Mouse (Mus musculus): ENCODE measurements around the gene Serpinh1.
"Not testable (repeated sequence)": the region's sequence is repeated elsewhere in the genome, so short reads cannot be mapped to it uniquely, and the experiment has no call there.

The Serpinh1 gene

DNA sequence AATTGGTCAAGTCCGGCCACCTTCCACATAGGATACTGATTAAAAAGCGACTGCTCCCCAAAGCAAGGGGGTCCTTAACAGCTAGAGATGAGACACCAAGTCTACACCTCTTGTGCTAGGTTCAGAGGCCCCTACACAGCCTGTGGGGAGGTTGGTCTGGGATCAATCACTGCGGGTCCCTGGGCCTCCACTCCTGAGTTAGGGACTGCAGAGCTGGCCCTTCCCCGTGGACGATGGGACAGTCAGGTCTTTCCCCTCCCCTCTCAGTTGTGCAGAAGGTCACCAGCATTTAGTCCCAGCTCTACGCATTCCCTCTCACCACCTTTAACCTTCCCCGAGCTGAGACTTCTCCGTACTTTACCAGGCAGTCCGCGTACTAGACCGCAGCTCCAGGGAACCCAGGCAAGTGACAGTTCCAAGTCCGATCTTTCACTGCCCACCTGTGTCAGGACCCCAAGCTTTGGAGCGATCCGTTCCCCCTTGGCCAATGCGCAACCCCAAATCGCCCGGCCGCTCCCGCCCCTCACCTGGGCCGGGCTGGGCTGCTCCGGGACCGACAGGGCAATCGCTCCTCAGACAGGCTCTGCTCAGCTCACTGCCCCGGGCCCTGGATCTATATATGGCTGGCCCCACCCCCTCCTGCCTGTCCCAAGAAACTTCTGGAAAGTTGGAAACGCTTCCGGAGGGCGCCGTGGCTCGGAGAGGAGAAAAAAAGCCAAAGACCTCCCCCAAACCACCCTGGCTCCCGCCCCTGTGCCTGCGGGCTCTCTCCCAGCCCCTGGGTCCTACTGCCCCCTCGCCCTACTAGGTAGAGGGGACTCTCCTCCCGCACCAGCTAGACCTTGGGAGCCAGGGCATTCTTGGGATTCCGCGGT, at the start of gene Serpinh1:
Gene Serpinh1 (minus strand): TSS at position 714 of the 875 bp plus-strand sequence.
- peak; percentile 87 to 92 for DNase-seq

DNA sequence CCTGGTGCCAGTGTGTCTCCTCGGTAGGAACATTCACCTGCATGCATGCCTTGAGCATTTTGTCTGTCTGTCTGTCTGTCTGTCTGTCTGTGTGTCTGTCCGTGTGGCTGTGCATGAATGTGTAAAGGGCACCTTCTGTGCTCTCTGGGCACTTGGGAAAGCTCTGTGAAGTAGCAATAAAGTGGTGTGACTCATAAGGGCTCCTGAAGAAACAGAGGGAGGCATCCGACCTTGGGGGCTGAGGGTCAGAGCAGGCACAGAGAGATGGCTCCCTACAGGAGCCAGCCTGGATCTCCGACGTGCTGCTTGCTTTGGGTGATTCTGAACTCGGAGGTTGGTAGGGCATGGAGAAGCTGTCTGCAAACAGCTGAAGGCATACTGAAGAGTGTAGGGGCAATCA, 49.4 kb upstream of the Serpinh1 start:
- DNase-seq, result no peak

DNA sequence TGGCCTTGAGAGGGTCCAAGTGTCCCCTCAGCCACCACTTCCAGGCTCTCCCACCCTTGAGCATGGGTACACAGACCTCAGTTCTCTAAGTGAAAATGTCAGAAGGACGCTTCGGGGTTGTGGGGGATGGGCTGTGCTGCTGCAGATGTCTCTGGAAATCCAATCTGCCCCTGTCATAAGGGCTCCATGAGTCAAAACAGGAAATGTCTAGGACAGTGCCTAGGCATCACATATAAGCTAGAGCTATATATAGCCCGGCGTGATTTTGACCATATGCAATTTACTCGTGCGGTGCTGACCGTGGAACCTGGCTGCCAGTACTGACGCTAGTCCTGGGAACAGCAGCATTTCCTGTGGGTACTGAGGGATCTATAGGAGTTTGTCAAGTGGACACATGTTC, 48.3 kb upstream of the Serpinh1 start:
- DNase-seq, result no peak

DNA sequence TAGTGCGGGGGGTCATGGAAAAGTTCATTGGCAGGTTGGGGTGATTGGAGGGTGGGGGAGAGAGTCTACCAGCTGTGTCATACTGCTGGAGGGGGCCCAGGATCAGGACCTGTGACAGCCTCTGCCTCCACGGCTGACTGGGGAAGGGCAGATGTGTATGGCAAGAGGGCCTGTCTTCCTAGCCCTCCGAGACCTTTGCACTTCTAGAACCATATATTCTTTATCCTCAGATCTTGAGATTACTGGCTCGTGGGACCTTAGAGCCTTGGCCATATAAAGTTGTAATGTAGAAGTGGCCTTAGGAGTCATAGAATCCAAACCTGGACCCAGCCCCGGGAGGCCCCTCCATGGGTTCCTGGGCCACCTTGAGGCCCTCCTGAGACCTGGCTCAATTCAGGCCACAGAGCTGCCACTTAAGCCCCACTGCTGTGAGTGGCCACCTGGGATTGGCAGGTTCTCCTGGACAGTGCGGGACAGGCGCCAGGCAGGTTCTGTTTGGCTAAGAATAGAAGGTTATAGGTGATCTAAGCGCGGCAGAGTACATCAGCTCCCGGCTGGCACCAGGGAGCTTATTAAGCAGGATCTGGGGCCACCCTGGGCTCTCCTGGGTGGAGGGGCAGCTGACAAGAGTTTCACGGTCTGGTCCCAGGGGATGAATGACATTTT, 44.1 kb upstream of the Serpinh1 start:
- no peak for DNase-seq

DNA sequence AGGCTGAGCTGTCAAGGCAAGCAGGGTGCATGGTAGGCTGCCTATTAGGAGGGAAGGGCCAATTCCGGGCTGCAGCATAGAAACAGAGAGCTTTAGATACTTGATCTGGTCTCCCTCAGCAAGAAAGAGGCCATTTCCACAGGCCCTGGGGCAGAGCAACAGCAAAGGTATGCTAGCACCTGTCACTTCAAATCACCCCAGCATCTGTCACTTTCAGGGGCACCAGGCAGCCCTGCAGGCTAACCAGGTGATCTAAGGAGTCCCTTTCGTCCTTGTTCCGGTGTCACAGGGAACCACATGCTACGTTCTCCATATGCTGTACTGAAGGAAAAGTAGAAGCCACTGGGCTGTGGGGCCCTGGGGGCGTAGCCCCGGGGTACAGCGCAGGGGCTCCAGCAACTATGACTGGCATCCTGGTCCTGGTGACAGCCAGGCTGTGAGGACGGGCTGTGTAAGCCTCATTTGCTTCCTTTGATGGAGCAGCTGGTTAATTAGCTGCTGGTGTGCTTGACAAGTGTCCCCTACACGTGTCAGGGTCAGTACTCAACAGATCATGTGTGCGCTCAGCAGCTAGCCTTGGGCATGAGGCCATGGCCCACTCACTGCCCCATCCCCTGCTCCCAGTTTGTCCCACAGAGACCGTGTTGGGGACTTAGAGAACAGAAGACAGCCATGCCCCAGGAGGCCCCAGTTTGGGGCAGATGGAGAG, 43.0 kb upstream of the Serpinh1 start:
- DNase-seq, result no peak

DNA sequence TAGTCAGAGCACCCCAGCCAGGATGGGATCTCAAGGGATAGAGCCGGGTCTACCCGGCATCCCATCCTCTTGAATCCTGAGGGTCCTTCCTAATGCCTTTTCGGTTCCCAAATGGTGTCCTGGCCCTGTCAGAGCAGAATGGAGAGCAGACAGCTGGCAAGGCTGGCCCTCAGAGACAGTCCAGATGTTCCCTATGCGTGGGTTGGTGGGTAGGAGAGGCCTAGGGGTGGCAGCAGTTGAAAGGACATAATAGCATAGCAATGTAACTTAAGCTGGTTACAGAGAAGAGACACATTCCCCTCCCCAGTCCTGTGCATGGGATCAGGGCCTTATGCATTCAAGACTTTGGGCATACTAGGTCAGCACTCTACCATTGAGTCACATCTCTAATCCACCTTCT, 42.3 kb upstream of the Serpinh1 start:
- no peak for DNase-seq

DNA sequence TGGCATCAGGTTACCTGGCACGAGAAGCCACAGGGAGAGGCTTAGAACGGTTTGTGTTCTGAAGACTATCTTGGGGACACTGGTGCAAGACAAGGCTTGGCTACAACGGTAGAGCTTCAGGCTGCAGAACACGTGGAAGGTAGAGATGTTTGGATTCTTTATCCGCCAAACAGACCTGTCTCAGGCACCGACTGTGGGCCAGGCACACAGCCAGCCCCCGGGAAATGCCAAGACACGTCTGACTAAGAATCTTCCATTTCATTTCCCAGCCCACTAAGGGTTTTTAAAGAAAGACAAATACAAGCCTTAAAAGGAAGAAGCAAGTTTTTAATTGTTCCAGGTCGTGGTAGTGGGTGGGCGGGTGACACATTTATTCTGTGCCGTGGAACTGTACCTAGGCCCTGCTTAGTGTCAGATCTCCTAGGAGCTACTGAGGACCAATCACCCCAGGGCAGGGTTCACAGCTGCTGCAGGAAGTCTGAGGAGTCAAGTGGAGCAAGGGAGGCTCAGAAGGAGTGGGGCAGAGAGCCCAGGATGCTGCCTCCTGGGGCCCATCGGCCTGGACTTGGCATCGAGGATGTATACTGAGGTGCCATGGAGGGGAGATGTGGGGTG, 40.8 kb upstream of the Serpinh1 start:
- no peak for DNase-seq

DNA sequence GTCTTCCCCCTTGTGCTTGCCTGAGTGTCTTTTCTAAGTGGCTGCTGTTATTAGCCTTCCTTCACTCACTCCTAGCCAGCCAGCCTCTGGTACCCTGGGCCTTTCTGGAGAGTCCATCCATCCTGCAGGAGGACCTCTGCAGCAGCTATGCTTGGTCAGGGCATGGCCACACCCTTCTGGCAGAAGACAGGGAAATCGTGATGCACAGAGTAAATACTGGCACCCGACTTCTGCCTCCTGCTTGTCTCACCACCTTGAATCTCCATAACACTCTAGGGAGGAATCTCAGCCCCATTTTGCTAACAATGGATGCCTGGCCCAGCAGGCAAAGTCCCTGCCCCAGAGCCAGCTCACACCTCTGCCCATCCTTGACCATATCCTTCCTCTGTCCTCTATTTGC, 39.7 kb upstream of the Serpinh1 start:
- no peak for DNase-seq

DNA sequence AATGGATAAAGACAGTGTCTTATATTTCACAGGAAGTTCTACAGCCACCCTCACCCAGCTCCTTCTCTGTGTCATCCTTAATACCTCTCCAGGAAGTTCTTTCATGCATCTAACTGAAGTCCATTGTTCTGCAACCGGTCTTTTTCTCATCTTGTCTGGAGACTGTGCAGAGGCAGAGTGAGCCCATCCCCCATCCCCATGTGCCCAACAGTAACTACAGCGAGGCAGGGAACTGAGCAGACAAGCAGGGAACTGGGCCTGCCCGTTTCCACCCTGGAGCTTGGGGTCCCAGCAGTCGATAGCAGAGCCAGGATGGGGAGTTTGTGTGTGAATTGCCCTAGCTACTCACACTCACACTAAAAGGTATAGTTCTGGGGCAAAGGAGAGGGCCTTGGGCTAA, 37.5 kb upstream of the Serpinh1 start:
- no peak for DNase-seq

DNA sequence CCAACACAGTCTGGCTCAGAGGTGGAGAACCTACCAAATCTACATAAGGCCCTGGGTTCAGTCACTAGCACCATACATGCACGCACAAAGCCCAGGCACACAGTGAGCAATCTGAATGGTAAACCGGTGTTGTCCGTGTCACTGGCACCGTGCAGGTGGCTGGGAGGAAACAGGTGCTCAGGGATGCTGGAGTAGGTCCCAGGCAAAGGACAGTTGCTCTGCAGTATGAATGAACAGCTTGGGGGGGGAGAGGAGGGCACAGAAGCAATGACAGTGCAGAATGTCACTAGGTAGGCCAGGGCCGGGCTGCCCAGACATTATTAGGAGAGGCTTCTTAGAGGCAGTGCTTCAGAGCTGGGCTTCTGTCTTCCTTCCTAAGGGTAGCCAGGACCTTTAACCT, 34.3 kb upstream of the Serpinh1 start:
- no peak for DNase-seq

DNA sequence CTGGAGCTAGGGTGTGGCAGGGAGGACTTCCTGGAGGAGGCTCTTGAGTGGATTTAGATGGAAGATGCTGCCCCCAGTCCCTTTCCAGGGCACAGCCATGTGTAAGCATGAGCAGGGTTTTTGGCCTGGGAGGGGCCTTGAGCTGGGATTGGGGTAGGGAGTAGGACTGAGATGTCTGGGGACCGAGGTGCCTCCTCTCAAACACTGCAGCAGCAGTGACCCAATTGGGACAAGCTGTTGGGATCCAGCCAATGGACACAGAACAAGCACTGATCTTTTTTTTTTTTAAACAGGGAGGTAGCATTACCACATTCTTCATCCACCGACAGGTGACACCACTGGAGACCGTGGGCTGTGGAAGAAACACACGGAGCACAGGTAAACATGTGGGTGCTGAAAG, 33.8 kb upstream of the Serpinh1 start:
- no peak for DNase-seq

DNA sequence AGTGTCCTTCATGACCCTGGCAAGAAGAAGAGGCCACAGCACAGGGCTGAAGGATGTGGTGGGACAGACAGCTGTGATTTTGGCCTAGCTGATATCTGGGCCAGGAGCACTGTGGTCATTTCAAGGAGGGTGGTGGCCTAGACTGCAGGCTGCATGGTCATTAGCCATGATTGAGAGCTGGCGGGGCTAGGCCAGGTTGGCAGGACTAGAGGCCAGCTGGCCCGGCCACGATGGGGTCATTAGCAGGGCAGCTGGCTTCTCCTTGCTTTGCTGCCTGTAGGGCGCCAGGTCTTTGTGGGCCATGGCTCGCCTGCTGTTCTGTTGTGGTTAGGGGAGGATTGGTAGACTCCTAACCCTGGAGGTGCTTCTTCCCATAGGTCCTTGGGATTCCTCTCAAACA, 33.0 kb upstream of the Serpinh1 start:
- no peak for DNase-seq

DNA sequence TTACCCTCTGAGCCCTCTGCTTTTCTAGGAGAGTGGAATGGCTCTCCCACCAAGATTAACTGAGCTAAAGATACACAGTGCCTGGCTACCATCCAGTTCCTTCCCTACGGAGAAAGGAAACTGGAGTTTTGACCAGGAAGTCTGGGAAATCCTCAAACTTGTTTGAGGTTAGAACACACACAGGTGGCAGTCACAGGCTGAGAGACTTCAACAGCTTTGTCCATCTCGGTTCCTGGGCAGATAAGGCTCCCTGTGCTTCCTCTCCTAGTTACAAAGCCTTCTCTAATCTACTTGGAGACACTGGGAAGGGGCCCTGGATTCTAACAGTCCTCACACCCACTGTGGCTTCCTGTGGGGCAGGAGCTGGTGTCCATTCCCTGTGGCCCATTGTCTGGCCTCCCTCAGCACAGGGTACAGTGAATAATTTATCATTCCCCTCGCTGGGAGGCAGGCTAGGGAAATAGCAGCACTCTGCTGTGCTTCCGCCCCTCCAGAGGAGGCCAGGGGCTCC, 31.1 kb upstream of the Serpinh1 start:
- DNase-seq, result peak in 1 of 2 experiments; percentile 41

DNA sequence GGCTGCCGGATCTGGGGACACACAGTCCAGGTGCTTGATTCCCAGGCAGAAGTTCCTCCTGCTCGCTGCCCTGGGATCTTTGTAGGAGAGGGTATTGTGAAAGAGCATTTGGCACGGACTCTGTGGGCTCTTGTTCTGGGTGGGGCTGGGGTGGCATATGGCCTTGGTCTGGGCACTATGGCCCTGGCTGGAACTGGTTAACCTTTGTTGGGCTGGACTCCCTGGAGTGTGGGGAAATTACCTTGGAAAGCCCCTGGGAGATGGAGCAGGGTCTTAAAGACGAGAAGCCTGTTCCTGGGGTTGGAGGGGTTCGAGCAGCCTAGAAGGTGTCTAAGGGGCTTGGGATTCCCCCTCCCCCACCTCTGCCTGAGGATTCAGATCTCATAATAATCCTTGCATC, 30.2 kb upstream of the Serpinh1 start:
- DNase-seq, result no peak

DNA sequence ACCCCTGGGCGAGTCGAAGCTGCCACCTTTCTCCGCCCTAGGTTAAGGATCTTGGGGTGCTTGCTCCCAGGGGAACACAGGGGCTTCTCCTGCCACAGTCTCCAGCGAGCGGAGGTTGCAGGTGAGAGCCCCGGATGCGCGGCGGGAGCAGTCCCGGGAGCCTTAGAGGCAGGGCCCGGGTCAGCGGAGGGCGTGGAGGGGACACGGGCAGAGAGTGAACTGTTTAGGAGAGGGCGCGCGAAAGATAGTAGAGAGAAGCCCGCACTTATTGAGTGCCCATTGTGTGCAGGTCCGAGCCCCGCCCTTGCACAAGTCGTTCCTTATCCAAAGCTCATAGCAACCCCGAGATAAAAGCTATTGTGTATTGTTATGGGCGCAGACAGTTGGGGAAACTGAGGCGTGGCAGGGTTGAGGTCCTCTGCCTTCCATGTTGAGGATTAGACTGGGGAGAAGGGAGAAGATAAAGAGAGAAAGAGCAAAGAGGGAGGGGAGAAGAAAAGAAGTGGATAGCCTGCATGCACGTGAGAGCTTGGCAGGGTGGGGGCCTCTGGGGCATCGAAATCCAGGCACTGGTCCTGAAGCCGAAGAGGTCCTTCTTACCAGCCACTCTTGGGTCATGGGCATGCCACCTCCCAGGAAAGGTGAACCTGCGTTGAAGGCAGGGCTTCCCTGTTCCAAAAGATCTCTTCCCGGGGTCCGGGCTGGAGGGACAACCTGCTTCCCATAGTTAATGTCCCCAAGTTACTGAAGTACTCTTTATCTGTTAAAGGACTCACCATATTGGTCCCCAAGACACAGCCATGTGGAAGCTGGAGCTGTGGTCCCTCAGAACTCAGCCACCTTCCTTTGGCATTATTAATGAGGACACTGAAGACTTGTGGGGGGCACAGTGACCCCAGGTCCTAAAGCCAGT, 29.3 kb upstream of the Serpinh1 start:
- DNase-seq, result peak in 1 of 2 experiments; percentile 11

DNA sequence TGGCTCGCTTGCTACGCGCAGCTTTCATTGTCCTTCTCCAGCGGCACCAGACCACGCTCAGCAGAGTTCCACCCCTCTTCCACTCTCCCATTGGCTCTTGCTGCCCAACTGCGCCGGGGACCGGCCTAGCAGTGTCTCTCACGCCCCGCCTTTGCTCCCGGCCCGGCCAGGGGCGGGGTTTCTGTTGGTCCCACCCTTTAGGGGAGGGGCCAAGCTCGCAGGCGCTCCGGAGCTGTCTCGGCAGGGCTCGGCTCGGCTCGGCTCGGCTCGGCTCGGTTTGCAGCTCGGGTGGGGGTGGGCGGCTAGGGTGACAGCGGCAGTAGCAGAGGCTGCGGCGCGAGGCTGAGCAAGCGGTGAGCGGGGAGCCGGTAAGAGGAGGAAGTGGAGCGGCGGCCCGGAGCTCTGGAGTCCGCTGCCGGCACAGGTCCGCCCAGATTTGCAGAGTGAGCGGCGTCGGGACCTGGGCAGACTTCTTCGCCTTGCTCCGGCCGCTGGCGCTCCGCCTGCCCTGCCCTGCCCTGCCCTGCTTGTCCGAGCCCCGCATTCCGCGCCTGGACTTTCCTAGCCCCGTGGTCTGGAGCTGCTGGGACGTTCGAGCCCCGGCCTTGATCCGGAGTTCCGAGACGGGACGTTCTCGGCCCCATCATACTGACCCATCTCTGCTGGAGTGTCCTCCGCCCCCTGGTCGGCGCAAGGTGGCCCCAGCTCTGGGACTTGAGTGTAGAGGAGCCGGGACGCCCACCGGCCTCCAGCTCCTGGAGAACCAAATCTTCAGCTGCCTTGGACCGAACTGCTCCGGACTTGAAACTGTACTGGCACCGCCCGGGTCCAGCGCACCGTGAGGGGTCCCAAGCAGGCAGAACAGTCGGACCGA, 28.4 kb upstream of the Serpinh1 start, which contains the start of gene Gdpd5:
Gene Gdpd5 (plus strand): TSS at position 201 of the 874 bp plus-strand sequence.
- peak; percentile 98 to 99 for DNase-seq

DNA sequence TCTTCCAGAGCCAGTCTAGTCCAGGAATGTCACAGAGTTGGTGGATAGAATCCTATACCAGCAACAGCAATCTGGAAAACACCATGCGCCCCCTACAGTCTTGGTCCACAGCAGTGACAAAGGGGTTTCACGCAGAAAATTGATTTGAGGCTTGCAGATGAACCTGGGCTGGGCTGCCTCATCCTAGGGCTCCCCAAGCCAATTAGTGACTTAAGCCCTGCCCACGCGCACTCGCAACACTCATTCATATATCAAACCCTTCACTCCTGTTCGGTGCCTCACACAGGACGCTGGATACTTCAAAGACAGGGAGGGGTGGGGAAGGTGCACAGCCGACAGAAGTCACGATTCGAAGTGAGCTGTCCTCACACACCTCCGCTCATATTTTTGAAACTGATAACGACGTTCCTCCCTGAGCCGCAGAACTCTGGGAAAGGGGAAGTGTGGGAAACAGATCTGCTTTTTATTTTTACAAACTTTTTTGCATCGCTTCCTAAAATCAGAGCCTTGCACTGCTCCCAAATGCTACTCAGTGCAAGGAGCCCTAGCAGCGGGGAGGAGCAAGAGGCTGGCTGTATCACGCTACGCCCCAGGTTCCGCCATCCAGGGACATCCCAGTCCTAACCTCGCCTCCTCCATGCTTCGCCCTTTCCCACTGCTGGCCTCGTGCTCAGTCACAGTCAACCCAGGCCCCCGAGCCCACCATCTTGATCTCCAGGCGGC, 27.6 kb upstream of the Serpinh1 start:
- no peak for DNase-seq

DNA sequence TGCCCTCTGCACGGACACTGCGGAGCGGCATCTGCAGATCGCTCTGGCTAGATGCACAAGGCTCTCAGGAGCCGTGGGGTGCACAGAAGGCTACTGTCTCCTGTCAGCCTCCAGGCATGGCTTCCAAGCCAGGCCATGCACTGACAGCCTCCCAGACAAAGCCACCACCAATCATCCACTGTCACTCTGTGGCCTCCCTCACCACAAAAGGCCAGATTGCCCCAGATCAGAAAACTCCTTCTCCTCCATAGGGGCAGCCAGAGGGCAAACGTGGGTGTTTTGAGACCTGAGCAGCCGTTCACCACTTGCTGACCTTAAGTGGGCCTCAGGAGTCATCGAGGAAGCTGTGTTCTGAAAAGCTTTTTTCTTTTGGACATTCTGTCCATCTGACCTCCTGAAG, 25.8 kb upstream of the Serpinh1 start:
- DNase-seq, result no peak

DNA sequence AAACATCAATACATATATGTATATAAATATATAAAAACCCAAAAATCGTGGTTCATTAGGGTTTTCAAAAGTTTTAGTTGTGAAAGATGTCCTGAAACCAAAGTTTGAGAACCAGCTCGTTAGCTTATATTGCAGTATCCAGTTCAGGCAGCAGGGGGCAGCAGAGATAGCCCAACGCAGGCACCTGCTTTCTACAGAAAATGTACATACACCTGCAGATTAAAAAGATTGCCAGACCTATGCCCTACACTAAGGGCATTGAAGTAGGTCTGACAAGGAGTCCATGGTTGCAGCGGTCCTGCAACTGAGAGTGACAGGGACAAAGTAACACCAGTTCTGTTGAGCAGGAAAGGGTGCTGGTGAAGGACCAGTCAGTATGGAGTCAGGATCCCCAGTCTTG, 22.4 kb upstream of the Serpinh1 start:
- DNase-seq, result peak in 1 of 2 experiments; percentile 85

DNA sequence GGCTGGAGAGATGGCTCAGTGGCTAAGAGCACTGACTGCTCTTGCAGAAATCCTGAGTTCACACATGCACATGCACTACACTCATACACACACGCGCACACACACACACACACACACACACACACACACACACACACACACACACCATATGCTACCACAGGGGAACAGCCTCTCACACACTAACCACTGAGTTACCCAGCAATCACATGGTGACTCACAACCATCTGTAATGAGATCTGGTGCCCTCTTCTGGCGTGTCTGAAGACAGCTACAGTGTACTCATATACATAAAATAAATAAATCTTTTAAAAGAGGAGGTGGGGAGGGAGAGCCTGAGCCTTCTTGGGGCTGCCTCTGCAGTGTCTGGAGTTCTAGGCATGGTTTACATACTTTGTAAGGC, 21.3 kb upstream of the Serpinh1 start:
- not testable (repeated sequence) for DNase-seq
